Mouse (Mus musculus) G1E (cell line): Measurements from ENCODE around the gene Wdr17. TPM values are rescaled to one million over a fixed set of nuclear protein-coding genes. Genes with fewer than 3 reads are reported as not detected.
A peak's percentile ranks its signal among the peaks of the same experiment; 100 is the strongest.

Experiments
- ATAC-seq: 2 replicates; pipeline ENCODE4 v1.8.0; 2016; ENCODE audit warnings: mild to moderate bottlenecking; ENCODE audit not compliant: insufficient number of reproducible peaks, poor library complexity, low FRiP score, severe bottlenecking; ENCODE audit errors: extremely low read depth
- DNase-seq: peaks from one replicate; pipeline ENCODE4 v3.0.0; 2012; ENCODE audit warnings: low spot score
- H3K27me3 ChIP-seq: 2 replicates; pipeline ENCODE4 v1.6.1; 2012; ENCODE audit warnings: mild to moderate bottlenecking, low read length, inconsistent platforms; ENCODE audit not compliant: insufficient read depth
- H3K36me3 ChIP-seq: replicated peaks from 2 replicates; pipeline ENCODE3; 2012; ENCODE audit warnings: mild to moderate bottlenecking, inconsistent platforms
- H3K4me1 ChIP-seq: 2 replicates; pipeline ENCODE4 v1.6.1; 2012; ENCODE audit warnings: low read depth, low read length, inconsistent platforms, mixed read lengths; ENCODE audit not compliant: insufficient read depth
- H3K4me3 ChIP-seq: 2 replicates; pipeline ENCODE4 v1.5.1; 2012; ENCODE audit warnings: low read depth, mild to moderate bottlenecking, inconsistent platforms, low read length, moderate library complexity, mixed read lengths
- H3K9me3 ChIP-seq: replicated peaks from 2 replicates; pipeline ENCODE4 v1.6.1; 2012; ENCODE audit warnings: inconsistent platforms
- CTCF ChIP-seq: IDR thresholded peaks from 2 replicates; pipeline ENCODE4 v1.5.1; 2012; ENCODE audit warnings: low read depth, low read length, inconsistent platforms, mixed read lengths
- GATA1 ChIP-seq: IDR thresholded peaks from 2 replicates; pipeline ENCODE4 v1.6.1; 2012; ENCODE audit warnings: borderline replicate concordance, low read length, inconsistent platforms, mixed read lengths
- GATA2 ChIP-seq: IDR thresholded peaks from 2 replicates; pipeline ENCODE4 v1.6.1; 2012; ENCODE audit warnings: low read depth, low read length, inconsistent platforms, borderline replicate concordance
- POLR2AphosphoS5 ChIP-seq: IDR thresholded peaks from 2 replicates; pipeline ENCODE4 v1.6.1; 2012; ENCODE audit warnings: low read depth, low read length, inconsistent platforms; ENCODE audit not compliant: insufficient replicate concordance
- TAL1 ChIP-seq: conservative IDR thresholded peaks from 2 replicates; pipeline ENCODE4 v1.6.1; 2012; ENCODE audit warnings: low read depth, low read length, inconsistent platforms, mixed read lengths
- polyA plus RNA-seq: library from polyadenylated mRNA; stranded (reverse); fragments of >175 nt; gene quantifications from 2 replicates; pipeline ENCODE4 v1.2.3, GENCODE M21; 2012
- total RNA-seq, 2 experiments: library from RNA; stranded (forward) in 1 of 2; stranded (reverse) in 1 of 2; fragments of 200-1000 nt in 1 of 2; fragments of >200 nt in 1 of 2; fragmentation: Nextera tagmentation in 1 of 2; gene quantifications; 2 replicates each; pipeline ENCODE4 v1.2.3; 2014 to 2017

Gene Wdr17
- total and polyA plus RNA-seq, 3 experiments: 0.33 TPM; not detected in 2

- H3K36me3 ChIP-seq: no peaks in the 10 kb centered on the region
- H3K4me1 ChIP-seq: no peaks in the 10 kb centered on the region
- TF ChIP-seq POLR2AphosphoS5 (no peak), GATA2 (no peak), GATA1 (no peak), TAL1 (no peak), CTCF (no peak)
- no peak overlapping the region for H3K4me3 ChIP-seq
- no peaks in the 10 kb centered on the region for H3K9me3 ChIP-seq
- ATAC-seq (no peak), DNase-seq (no peak)
- H3K27me3 ChIP-seq: peaks cover 2% of the 10 kb centered on the region; the same call in 1 of the 2 replicates
Observed at GRCm38 (mm10) chr8:54609336-54609735, 277.6 kb downstream of the Wdr17 start.

DNA sequence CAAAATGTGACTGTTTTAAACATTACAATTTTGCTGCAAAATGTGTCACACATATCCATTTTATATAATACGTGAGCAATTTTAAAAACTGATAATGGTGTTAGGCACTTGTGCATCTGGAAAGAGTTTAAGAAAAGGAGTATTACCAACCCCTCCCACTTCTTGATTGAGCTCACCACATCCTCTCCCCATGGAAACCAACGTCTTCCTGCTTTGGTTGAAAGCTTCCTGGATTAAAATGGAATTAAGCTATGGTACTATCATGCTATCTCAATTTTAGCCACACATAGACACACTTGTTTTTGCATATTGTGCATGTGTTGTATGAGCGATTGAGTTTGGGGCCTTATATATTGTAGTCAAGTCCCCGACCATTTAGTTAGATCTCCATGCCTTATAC, 283.5 kb downstream of the Wdr17 start:
- TF ChIP-seq GATA1 (no peak), CTCF (no peak), POLR2AphosphoS5 (no peak), TAL1 (no peak), GATA2 (no peak)
- Histone ChIP-seq H3K4me1 (peaks cover 6% of the 10 kb centered on the region; the same call in 1 of the 2 replicates), H3K27me3 (peaks cover 7% of the 10 kb centered on the region), H3K9me3 (no peaks in the 10 kb centered on the region), H3K36me3 (no peaks in the 10 kb centered on the region), H3K4me3 (no peak overlapping the region)
- DNase-seq: no peak
- ATAC-seq: no peak

DNA sequence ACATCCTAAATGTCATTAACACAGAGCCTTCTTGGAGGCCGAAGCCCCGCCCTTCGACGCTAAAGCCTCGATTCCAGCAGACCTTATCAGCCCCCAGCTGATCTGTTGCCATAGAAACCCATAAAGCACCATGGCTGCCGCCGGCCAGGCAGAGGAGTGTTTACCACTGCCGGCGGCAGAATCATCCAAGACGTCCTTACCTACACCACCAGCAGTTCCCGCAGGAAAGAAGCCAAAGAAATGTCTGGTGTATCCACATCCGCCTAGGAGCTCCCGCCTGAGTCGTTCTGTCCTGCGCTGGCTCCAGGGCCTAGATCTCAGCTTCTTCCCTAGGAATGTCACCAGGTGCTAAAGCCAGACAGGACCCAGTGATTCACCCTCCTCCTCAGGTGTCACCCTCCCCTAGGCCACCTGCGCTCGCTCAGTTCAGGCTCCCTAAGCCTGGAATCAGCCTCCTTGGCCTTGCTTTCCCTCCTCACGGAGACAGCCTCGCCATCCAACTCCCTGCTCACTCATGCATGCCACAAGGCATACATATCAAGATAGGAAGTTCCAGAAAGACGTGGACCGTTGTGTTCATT, 286.2 kb downstream of the Wdr17 start, which contains the start of gene Spata4:
Spata4 (plus strand) TSS at position 111 of the 581 bp plus-strand sequence.
- DNase-seq (no peak), ATAC-seq (peak; percentile 49)
- Histone ChIP-seq H3K9me3 (no peaks in the 10 kb centered on the region), H3K4me1 (peaks cover 6% of the 10 kb centered on the region; the same call in 1 of the 2 replicates), H3K27me3 (peaks cover 7% of the 10 kb centered on the region), H3K36me3 (no peaks in the 10 kb centered on the region), H3K4me3 (no peak within 1 kb of the TSS)
- TF ChIP-seq GATA2: no peak
- no peak for TF ChIP-seq GATA1
- no peak for TF ChIP-seq CTCF
- no peak for TF ChIP-seq POLR2AphosphoS5
- no peak for TF ChIP-seq TAL1

GRCm38 (mm10) chr8:54597386-54597785, 289.6 kb downstream of the Wdr17 start:
- ATAC-seq (no peak), DNase-seq (no peak)
- Histone ChIP-seq H3K27me3 (peaks cover 7% of the 10 kb centered on the region), H3K36me3 (no peaks in the 10 kb centered on the region), H3K9me3 (no peaks in the 10 kb centered on the region), H3K4me3 (no peak overlapping the region), H3K4me1 (peaks cover 6% of the 10 kb centered on the region; the same call in 1 of the 2 replicates)
- TF ChIP-seq TAL1: no peak
- TF ChIP-seq POLR2AphosphoS5: no peak
- TF ChIP-seq GATA1: no peak
- TF ChIP-seq CTCF: no peak
- TF ChIP-seq GATA2: no peak

GRCm38 (mm10) chr8:54596940-54597339, 290.0 kb downstream of the Wdr17 start:
- Histone ChIP-seq H3K27me3 (peaks cover 7% of the 10 kb centered on the region), H3K4me1 (peaks cover 6% of the 10 kb centered on the region; the same call in 1 of the 2 replicates), H3K4me3 (no peak overlapping the region), H3K9me3 (no peaks in the 10 kb centered on the region), H3K36me3 (no peaks in the 10 kb centered on the region)
- no peak for TF ChIP-seq GATA2
- TF ChIP-seq TAL1: no peak
- no peak for TF ChIP-seq GATA1
- no peak for TF ChIP-seq CTCF
- TF ChIP-seq POLR2AphosphoS5: no peak
- ATAC-seq (no peak), DNase-seq (no peak)

DNA sequence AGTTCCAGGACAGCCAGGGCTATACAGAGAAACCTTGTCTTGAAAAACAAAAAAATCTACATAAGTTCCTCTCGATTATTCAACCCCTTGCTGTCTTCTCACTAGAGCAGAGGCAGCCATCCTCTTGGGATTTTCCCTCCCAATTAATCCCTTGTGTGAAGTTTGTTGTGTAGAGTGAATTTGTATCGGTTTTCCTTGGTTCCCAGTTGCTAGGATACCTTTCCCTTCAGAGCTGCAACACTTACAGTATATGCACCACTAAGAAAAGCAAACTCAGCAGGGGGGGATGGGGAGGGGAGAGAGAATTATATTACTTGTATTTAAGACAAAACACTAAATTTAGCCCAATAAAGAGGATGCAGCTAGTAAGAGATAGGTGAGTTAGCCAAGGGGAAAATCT, 290.9 kb downstream of the Wdr17 start:
- Histone ChIP-seq H3K4me3 (no peak overlapping the region), H3K9me3 (no peaks in the 10 kb centered on the region), H3K4me1 (peaks cover 6% of the 10 kb centered on the region; the same call in 1 of the 2 replicates), H3K36me3 (no peaks in the 10 kb centered on the region), H3K27me3 (peaks cover 7% of the 10 kb centered on the region)
- TF ChIP-seq TAL1 (no peak), GATA1 (no peak), CTCF (no peak), GATA2 (no peak), POLR2AphosphoS5 (no peak)
- ATAC-seq: no peak
- no peak for DNase-seq
